Mouse (Mus musculus): Measurements from ENCODE around the gene Twf2.

GRCm38 (mm10) chr9:106197732-106198131 is 5.2 kb upstream of the Twf2 start:
- TF ChIP-seq NELFE (IDR thresholded peaks at IDR 0.05; ENCODE audit: low read depth, low read length) (no peak), MAFK (IDR thresholded peaks at IDR 0.05; ENCODE audit: insufficient replicate concordance, low read length) (no peak), MAX (IDR thresholded peaks at IDR 0.05; ENCODE audit: low read length) (no peak), ZC3H11A (IDR thresholded peaks at IDR 0.05; ENCODE audit: low read depth, low read length) (no peak), POLR2A (IDR thresholded peaks at IDR 0.05; ENCODE audit: low read depth, low read length) (no peak), RCOR1 (conservative IDR thresholded peaks at IDR 0.05; ENCODE audit: low read depth, low read length) (no peak)

All from CH12.LX (cell line).